Mouse (Mus musculus) erythroblast, embryonic 14.5 days (primary cell): ENCODE results near the gene Ube4a.

Experiments
- GATA1 ChIP-seq: IDR thresholded peaks from 2 replicates; pipeline ENCODE4 v1.6.1; 2012; ENCODE audit warnings: low read length, inconsistent platforms, mixed read lengths
- TAL1 ChIP-seq: IDR thresholded peaks from 3 replicates; pipeline ENCODE4 v1.6.1; 2012; ENCODE audit warnings: low read length, inconsistent platforms, mixed read lengths

GRCm38 (mm10) chr9:45000249-45000648 is 34.8 kb upstream of the Ube4a start:
- no peak for TF ChIP-seq GATA1
- no peak for TF ChIP-seq TAL1
